Mouse (Mus musculus) spleen, adult 12 weeks (tissue): ENCODE data around the gene Tsnax.

ENCODE experiments used
- DNase-seq: peaks from one replicate; pipeline ENCODE4 v3.0.0; 2022; ENCODE audit warnings: low spot score

Gene Tsnax

DNA sequence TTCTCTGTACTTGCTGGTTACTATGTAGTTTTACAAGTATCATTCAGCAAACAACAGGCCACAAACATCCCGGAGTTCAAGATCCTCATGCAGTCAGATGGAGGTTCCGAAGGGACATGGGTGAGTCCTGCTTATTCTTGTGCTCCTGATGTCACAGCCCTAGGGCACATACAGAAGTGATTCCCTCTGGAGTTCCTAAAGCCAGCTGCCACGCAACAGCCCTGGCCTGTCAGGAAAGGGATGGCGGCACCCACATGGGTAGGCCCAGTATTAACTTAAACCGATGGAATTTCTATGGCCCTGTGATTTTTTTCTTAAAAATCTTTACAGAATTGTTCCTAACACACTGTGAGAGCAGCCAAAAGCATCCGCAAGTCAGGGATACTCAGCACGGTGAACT is 30.6 kb downstream of the Tsnax start:
- no peak for DNase-seq

DNA sequence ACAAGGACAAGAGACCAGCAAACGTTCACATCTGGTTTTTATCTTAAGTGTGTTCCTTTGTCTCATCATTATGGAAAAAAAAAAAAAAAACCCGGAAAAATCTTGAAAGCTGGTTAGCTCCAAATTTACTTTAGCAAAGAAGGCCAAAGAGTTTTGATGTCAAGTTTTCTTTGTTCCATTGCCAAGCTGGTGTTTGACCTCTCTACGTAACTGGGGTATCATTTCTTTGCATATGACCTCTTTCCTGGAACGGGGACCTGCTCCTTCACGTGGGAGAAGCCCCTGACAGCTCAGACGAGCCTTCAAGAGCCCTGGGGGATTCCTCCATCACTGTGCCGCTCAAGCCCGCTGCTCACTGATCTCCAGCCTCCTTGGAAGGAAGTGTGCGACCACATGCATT is 31.1 kb downstream of the Tsnax start:
- DNase-seq = no peak

DNA sequence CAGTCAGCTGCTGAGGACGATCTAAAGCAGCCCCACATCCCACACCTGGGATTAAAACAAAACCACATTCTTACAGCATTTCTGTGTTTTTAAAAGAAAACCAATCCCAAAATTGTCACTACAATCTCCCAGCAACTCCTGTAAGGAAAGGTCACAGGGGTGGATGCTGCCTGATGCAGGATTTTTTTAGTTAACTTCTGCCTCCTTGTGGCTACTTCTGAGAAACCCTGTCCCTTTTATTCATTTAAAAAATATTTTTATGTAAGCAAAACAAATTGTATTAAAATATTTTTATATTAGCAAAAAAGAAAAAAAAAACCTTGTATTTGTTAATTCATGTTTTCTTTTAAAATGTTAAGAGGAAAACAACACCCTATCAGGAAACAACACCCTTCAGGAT is 33.0 kb downstream of the Tsnax start:
- DNase-seq = no peak

DNA sequence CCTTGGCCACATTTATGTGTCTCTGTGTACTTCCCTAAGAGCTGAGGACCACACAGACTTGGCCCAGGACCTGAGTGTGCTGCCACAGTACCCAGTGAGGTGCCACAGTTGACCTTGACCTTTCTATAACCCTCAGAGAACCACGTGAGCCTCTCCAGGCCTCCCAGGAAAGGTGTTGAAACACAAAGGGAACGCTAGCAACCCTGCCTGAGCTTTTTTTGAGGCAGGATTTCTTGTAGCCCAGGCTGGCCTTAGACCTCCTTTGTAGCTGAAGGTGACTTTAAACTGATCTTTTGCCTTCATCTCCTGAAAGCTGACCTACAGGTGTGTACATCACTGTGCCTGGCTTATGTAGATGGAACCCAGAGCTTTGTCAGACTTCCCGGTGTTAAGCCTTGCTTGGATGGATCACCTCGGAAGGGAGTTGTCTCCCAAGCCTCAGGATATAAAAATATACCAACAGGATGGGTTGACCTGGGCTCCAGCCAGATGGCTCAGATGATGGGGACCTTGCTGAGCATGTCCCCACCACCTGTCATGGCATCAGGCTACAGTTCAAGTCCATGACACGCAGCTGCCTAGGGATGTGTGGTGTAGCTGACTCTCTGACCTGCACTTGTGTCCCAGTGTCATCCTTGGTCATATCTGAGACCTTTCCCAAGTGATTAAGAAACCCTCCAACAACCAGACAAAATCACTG is 36.4 kb downstream of the Tsnax start:
- DNase-seq = no peak

DNA sequence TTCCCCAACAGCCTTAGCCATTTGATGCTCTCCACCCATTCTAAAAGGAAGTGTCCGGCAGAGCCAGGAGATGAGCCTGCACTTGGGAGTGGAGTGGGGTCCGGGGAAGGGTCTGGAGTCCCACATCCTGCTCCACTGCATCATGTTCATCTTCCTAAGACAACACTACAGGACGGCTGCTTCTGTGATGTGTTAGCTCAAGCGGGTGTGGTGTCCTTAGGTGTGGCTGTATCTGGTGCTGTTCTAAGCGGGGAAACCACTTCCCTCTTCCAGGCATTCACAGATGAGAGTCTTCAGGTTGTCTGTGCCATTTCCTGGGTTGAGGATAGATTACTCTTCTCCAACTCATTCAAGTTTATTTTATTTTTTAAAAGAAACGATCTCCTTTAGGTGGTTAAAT is 37.0 kb downstream of the Tsnax start:
- DNase-seq = no peak

DNA sequence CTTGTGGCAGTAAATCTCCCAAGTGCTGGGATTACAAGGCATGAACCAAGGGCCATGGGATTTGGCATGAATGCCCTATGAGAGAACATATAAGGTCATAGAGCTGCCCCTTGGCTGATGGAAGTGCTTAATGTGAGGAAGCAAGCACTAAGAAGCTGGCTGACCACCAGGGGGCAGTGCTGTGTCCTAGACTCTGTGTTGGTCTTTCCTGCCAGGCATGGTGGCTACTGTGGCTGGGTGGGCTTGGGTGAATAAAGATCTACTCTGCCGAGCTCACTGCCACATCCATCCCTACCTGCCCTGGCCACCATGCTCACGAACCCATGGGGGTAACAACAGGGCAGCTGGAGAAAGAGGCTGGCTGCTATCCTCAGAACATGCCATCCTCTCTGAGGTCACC is 39.2 kb downstream of the Tsnax start:
- DNase-seq = peak; percentile 37

DNA sequence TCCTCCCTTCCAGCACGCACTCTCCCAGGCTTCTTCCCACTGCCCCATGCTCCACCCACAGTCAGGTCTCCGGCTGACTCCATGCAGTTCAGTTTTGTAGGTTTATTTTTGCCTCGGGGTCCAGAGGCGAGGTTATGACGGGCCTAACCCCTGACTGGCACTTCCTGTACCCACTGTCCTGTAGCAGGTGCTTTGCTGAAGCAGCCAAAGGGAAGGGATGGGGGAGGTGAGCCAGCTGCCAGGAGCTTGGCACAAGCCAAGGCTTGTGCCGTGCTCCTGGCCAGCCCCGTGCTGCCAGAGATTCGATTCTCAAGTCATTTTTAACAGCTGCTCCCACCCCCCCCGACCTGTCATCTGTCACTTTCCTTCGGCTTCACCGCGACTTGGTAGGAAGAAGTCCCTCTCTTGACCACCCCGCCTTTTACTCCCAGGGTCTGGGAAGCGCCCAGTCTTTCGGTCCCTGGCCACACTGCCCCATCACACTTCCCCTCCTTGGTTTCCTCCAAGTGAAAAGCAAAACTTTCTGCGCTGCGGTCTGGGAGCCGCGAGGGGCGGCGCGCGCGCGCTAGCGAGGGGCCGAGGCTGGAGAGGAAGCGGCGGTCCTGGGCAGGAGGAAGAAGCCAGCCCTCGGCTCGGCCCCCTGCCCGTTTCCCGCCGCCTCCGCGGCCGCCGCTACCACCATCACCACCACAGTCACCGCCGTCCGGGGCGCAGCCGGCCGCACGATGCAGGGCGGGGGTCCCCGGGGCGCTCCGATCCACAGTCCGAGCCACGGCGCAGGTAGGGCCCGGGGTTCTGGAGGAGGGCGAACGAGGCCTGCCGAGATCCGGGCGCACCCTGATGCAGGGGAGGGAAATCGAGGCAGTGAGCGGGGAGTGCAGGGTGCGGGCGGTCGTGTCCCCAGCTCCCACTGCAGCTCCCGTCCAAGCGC is 41.0 kb downstream of the Tsnax start, which contains the start of gene Disc1:
Gene Disc1 (plus strand): TSS at position 691 of the 931 bp plus-strand sequence.
- DNase-seq = no peak

DNA sequence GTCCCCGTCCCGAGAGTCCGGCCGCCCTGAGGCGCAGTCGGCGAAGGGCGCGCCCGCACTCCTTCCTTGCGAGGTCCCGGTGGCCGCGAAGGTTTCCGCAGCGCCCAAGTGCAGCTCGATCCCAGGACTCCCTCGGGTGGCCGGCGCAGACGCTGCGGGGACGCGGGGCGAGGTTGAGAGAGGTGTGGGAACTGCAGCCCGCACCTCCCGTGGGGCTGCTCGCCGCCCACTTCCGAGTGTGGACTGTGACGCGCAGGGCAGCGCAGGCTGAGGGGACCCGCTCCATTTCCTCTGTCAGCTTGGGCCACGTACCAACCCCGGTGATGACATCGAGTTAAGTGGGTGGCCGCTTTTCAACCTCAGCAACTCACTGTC is 41.6 kb downstream of the Tsnax start:
- DNase-seq = no peak

DNA sequence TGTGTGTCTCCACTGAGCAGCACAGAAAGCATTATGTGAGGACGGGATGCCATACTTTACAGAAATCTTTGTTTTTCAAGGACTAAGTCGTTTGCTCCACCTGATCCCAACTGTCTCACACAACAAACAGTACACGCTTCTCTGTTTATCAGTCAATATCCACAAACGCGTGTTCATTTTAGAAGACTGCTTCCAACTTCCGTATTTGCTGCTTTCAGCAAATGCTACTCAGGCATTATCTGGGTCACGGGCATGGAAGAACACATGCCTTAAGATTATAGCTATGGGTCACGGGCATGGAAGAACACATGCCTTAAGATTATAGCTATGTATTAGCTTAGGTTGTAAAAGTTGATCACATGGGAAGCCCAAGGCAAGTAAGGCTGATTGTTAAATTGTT is 48.1 kb downstream of the Tsnax start:
- no peak for DNase-seq

DNA sequence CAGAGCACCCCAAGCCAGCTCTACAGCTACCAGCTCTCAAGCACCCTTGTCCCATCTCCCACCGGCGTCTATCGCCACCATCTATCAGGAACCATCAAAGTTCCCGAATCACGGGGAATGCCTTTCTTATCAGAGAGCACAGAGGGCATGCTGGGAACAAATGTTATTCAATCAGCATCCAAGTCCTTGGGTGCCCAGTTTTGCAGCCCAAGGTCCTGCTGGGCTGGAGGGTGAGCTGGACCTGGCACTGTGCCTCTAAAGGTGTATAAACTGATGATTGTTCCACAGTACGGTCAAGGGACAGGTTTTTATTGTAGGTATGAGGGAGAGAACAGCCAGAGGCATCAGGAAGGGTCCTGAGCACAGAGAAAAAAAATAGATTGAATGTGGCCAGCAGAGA is 52.8 kb downstream of the Tsnax start:
- DNase-seq = no peak

DNA sequence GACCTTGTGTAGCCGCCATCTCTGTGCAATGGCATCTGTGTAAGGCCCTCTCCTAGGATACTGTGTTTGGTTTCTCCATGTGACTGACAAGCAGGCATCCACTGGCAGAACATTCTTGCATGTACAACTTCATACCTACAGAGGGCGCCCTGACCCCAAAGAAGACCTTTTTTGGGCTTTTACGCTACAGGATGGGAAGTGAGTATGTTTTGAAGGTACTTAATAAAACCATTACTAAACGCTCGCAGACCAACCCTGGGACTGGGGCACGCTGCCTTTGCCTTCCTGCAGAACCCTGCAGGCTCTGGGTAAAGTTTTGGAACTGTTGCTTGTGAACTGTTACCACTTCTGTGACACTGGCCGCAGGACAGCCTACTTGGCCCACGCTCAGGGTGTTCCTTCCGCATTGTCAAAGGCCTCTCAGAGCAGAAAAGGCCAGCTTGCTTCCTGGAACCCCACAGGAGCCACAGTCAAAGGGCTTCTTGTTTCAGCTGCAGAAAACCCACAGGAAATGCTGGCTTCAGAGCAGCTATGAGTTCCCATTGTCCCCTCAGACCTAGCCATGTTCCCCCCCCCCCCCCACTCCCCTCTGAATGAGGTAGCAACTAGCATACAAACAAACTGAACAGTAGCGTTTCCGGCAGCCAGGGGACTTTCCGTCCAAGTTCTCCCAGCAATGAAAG is 54.3 kb downstream of the Tsnax start:
- peak; percentile 41 for DNase-seq

DNA sequence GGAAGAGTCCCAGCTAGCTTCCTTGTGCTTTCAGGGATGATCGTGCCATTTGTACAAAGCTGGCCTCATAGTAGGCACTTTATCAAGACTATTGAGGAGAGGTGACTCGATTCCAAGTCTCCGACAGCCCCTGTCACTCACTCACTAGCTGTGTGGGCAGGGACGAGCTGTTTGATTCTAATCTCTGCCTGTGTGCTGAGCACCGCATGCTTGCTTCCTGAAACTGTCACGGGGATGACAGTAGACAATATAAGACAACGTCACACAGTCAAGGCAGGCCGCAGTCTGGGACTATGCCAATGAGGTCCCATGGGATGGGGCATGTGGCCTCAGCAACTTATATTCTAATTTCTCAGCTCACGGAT is 54.8 kb downstream of the Tsnax start:
- peak; percentile 17 for DNase-seq

DNA sequence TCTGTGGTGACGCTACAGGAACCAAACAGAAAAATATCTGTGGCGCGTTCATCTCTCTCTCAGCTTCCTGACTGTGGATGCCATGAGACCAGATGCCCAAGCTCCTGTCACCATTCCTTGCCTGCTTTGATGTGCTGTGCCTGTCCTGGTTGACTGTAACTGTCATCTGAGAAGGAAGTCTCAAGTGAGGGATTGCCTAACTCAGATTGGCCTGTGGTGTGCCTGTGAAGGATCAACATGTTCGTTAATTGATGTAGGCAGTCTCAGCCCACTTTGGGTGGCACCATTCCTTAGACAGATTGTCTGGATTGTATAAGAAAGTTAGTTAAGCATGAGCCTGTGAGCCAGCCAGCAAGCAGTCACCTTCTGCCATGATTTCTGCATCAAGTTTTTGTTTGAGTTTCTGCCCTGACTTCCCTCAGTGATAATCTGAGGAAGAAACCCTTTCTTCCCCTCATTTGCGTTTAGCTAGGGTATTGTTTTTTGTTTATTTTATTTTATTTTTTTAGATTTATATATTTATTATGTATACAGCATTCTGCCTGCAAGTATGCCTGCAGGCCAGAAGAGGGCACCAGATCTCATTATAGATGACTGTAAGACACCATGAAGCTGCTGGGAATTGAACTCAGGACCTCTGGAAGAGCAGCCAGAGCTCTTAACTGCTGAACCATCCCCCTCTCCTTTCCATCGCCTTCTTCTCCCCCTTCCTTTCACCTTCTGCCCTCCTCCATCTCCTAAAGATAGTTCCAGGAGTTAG is 55.5 kb downstream of the Tsnax start:
- no peak for DNase-seq

DNA sequence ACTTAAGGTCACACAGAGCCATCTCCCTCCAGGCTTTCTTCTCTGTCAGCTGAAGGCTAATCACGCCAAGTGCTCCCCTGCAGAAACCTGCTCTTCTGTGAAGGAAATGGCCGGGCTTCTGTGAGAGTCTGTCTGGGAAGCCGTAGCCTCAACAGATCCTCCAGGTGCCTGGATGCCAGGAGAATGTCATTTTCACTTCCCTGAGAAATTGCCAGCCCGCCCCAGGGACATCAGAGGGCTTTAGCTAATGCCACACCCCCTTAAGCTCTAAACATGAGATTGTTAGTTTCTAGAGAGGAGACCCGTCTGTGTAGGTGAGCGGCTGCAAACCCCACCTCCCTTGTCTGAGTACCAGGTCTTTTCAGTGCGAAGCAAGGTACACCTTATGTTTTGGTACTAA is 56.5 kb downstream of the Tsnax start:
- no peak for DNase-seq

DNA sequence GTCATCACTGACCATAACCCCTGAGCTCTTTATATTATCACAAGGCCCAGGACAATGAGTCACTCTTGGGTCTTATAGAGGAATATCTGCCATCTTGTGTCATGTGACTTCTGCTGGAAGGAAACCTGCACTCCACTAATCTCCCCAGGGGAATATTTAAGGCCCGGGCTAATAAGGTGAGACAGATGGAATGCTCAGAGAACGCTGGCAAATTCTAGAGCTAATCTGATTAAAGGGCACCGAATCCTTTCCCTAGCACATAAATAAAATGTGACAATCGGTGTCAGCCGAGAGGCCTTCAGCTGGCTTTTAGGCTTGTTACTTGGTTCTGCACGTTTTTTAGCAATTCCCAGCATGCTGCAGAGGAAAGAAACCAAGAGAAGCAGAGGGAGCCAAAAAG is 56.9 kb downstream of the Tsnax start:
- no peak for DNase-seq

DNA sequence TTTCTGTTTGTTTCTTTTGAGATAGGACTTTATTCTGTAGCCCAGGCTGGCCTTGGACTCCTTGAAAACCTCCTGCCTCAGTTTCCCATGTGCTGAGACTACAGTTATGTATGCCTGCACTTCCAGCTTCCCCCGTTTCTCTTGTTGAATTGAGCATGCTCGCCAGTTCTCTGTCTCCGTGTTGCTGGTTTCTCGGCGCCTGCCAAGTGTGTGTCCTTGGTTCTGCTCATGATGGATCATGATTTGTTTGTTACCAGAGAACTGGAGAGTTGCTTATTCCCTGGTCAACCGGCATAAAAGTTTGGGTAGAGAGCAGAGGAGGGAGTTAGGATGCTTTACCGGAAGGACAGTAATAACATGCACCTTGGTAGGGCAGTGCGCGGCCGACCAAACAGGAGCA is 61.3 kb downstream of the Tsnax start:
- DNase-seq = no peak

DNA sequence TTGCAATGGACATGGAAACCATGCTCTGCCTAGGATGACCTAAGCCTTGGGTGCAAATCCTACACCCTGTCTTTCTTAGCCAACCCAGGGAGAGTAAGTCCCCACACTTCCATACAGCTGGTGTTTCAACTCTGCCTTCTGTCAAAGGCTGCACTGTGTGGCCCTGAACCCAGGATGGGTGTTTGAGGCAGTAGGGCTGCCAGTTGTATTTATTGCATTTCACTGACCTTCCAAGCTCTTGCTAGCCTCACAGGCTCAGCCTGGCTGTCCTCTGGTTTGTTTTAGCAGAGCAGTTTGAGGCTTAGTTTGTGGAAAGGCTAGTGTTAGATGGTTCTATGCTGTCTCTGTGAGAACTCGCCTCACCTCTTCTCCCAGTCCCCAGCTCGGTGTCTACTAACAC is 61.8 kb downstream of the Tsnax start:
- DNase-seq = no peak

DNA sequence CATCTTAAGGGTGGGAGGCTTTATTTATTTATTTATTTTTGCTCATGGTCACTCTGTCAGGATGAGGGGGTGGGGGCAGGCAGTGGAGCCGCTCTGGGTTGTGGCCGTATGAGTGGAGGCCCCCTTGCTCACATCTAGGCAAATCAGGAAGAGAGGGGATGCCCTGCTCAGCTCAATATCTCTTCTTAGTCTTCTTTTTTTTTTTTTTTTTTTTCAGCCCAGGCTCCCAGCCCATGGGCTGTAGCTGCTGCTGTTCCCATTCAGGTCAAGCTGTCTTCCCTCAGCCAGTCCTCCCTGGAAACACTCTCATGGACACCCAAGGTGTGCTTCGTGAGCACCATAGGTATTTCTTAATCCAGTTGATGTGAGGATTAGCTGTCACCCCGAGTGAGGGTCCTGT is 62.6 kb downstream of the Tsnax start:
- DNase-seq = no peak

DNA sequence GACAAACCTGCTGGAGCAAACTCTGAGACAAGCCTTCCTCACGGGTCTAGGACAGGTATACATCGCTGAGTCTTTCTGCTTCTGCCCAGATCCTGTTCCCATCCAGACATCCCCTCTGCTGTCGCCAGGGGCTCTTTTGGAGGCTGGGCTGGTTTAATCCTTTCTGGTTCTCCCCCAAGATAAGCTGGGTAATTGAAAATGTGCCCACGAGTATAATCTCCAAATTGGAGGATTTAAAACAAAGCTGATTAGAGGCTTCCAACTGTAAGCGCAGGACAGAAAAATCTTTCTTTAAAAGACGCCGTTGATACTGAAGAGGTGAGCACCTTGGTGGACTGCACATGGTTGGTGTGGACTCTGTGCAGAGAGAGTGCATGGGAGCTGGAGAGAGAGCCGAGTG is 64.5 kb downstream of the Tsnax start:
- DNase-seq = no peak

DNA sequence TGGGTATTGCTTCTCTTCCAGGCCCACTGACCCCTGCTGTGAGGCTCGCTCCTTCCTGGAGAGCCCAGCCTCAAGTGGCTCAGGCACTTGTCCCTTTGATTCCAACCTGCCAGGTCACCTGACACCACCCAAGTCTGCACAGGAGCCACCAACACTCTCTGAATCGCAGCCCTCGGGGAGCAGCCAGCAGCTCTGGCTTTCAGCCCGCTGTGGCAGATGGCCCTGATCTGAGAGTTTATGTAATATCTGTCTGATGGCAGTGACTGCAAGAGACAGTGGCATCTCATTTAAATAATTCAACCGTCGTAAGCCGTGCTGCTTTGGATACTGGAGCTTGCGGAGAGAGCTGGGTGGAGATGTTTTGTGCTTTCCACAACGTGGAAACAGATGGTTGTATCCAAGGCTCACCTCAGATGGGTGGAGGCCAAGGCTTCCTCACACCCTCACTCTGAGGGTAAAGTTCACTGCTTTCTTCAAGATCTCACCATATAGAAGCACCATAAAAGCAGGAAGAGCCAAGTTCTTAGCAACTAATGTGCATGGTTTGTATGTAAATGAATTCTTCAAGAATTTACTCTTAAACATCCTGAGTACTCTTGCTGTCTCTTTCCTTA is 66.1 kb downstream of the Tsnax start:
- DNase-seq = no peak

DNA sequence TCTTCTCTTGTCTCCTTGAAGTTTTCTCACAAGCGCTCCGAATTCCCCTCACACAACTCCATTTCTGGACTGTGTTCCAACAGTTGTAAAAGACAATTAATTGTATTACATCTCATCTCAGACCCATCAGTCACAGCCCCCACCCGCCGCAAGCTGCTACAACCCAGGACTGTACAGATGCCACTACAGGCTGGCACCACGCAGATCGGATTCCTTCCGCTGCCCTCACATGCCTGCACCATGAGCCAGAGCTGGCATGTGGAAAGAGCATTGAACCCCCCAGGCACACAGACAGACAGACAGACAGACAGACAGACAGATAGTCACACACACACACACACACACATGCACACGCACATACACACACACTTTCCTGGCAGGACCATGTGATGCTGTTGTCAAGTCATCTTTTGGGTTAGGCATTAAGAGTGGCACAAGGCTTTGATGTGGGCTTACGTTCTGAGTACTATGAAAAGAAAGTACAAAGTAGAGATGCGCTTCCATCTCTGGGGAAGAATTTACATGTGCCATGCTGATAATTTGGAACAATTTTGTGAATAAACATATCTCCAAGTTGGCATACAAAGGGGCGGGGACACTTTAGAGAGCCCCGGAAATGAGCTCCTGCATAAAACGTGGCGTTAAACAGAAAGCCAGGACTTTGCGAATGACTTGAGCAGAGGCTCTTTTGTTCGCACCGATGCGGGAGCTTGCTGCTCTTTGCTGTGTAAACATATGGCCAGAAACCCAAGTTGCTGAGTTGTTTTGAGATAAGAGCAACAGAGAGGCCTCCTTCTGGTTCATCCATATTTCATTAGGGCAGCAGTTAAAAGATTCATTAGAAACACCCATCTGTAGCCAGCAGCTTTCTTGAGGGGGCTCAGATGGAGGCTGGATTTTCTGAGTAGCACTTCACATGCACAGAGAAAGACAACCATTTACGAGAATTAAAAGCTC is 67.9 kb downstream of the Tsnax start:
- no peak for DNase-seq
